Mouse (Mus musculus) cortical plate, adult 2 months (tissue): ENCODE data around the gene Rnase10. TPM values are rescaled to one million over a fixed set of nuclear protein-coding genes. Genes with fewer than 3 reads are reported as not detected.
"Not testable (repeated sequence)": the region's sequence is repeated elsewhere in the genome, so short reads cannot be mapped to it uniquely, and the experiment has no call there.

Experiments used
- H3K27ac ChIP-seq: fragments of 200-500 bp; 2 replicates; pipeline ENCODE4 v1.5.1; 2012; ENCODE audit warnings: low read length, control low read depth, inconsistent platforms; ENCODE audit not compliant: insufficient read depth
- H3K4me1 ChIP-seq: fragments of 200-500 bp; 2 replicates; pipeline ENCODE4 v1.6.1; 2011; ENCODE audit warnings: low read length; ENCODE audit not compliant: control insufficient read depth, insufficient read depth
- H3K4me3 ChIP-seq: fragments of 200-500 bp; 2 replicates; pipeline ENCODE4 v1.5.1; 2011; ENCODE audit warnings: mild to moderate bottlenecking, low read length, control low read depth; ENCODE audit not compliant: insufficient read depth
- CTCF ChIP-seq: fragments of 200-500 bp; IDR thresholded peaks from 2 replicates; pipeline ENCODE4 v1.5.1; 2011; ENCODE audit warnings: mild to moderate bottlenecking, control low read depth, low read length; ENCODE audit not compliant: insufficient read depth; ENCODE audit errors: extremely low read depth
- POLR2A ChIP-seq: fragments of 200-500 bp; IDR thresholded peaks from 2 replicates; pipeline ENCODE4 v1.6.1; 2011; ENCODE audit warnings: mild to moderate bottlenecking, low read length, control low read depth; ENCODE audit not compliant: insufficient read depth; ENCODE audit errors: extremely low read depth
- polyA plus RNA-seq: library from polyadenylated mRNA; depleted of rRNA; stranded (reverse); fragments of >200 nt; gene quantifications from 2 replicates; pipeline ENCODE4 v1.2.3, GENCODE M21; 2012

Rnase10 gene
- polyA plus RNA-seq, 1 experiment = 0.19 TPM

DNA sequence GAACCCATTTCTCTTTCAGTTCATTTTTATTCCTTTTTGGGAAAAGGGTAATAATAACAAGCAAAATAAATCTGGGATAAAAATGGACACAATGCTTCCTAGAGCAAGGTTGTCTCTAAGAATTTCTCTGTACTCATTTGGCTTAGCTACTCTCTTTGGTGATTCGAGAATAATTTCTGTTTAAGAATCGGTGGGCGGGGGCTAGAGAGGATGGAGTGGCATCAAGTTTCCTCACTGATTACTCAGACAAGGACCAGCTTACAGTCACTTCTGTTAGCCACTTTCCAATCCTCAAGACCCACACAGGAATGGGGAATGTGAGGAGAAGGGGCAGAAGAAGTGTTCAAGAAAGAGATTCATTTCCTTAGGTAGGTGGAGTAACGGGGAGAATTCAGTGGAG is 1.2 kb downstream of the Rnase10 start:
- Histone ChIP-seq H3K27ac (peak overlapping the region; percentile 15; the same call in 1 of the 2 replicates), H3K4me3 (no peak overlapping the region), H3K4me1 (peaks cover 2% of the 10 kb centered on the region; the same call in 1 of the 2 replicates)
- TF ChIP-seq CTCF = no peak
- no peak for TF ChIP-seq POLR2A

DNA sequence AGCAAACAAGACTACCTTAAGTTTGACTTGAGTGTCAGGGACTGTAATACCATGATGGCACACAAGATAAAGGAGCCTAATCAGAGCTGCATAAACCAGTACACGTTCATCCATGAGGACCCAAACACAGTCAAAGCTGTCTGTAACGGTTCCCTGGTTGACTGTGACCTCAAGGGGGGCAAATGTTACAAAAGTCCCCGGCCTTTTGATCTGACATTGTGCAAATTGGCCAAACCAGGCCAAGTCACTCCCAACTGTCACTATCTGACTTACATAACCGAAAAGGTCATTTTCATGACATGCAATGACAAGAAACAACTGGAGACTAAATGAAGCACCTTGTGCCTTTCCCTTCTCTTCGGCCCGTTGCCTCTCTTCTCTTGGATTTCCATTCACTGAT is 2.0 kb downstream of the Rnase10 start:
- no peak for TF ChIP-seq POLR2A
- no peak for TF ChIP-seq CTCF
- Histone ChIP-seq H3K4me3 (no peak overlapping the region), H3K27ac (no peak overlapping the region; the same call in 1 of the 2 replicates), H3K4me1 (peaks cover 2% of the 10 kb centered on the region; the same call in 1 of the 2 replicates)

DNA sequence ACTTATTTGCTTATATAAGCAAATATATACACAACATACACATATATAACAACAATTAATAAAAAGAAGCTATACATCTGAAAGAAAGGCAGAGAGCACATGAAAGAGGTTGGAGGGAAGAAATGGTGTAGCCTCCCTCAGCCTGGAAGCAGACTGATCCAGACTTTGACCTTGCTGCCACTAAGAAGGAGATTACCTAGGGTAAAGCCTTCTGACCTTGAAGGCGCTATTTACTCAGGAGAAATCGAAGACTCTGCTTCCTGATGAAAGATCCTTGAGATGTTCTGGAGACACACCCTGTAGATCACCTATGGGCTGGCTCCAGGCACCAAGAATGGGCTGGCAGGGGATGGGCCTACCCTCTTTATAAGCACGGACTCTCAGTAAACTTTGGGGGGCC is 7.2 kb downstream of the Rnase10 start:
- H3K27ac ChIP-seq, H3K4me3 ChIP-seq, H3K4me1 ChIP-seq: not testable (repeated sequence)

DNA sequence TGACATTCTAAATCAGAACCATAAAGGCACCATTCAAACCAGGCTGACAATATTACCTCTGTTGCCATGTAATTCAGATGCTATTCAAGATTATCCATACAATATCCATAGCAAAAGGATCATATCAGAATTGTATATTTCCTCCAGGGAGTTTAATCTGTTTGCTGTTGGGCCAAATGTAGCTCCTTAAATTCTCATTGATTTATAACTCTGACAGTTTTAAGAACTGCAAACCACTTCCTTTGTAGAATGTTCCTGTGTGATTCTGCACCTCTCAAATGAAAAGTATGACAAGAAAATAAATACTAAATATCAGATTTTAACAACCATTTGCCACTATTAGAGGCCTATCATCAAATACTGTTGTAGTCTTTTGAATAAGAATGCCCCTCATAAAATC is 8.2 kb downstream of the Rnase10 start:
- no peak overlapping the region for H3K27ac ChIP-seq
- H3K4me3 ChIP-seq = no peak overlapping the region
- no peak for TF ChIP-seq CTCF
- TF ChIP-seq POLR2A = no peak
- no peaks in the 10 kb centered on the region for H3K4me1 ChIP-seq

DNA sequence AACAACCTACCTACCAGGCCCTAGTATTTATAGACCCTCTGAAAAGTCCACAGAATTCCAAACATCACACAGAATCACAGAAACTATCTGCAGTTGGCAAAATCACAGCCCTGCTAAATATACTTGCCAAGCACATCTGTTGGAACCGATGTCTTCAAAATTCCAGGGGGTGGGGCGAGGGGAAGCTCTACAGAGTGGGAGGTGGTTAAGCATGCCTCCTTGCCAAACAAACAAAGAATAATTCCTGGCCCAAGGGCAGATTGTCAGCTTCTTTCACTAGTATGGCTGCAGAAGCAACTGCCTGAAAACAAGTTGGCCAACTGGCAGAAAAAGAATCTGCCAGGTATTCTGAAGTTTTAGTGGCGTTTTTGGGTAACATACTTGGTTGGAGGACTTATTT is 9.7 kb downstream of the Rnase10 start:
- no peak for TF ChIP-seq POLR2A
- no peak for TF ChIP-seq CTCF
- Histone ChIP-seq H3K4me1 (no peaks in the 10 kb centered on the region), H3K27ac (no peak overlapping the region), H3K4me3 (no peak overlapping the region)

DNA sequence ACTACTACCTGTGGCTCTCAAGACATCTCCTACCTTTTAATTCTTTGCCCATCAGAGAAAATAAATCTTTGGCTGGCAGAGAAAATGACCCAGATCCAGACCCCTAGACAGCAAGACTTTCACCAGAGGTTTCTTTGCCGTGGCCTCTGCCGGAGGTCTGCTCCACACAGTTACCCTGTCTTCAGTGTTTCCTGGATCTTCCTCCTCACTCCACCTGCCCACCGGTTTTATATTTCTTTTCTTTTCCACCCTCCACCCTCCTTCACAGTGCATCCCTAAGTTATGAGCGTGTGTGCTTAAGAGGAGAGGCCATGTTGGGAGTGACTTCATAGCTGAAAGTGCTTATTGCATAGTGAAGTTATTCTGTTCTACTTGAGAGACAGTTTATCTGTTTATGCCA is 15.9 kb downstream of the Rnase10 start:
- no peak for TF ChIP-seq CTCF
- no peak for TF ChIP-seq POLR2A
- Histone ChIP-seq H3K27ac (no peak overlapping the region), H3K4me1 (no peaks in the 10 kb centered on the region), H3K4me3 (no peak overlapping the region)

DNA sequence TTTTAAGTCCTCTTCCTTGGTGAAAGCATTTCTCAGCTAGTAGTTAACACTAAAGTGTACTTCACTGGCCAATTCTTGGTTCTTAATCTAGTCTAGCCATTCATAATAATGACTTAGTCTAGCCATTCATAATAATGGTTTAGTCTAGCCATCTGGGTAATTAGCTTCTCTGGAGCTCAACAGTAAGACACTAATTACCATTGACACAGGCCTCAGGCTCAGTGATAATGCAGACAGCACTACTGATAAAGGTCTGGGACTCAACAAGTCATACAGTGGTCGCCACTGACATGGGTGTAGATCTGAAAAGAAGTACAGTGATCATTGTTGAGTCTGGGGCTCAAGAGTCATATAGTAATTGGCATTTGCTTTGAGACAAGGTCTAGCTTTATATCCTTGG is 17.3 kb downstream of the Rnase10 start:
- no peak overlapping the region for H3K4me3 ChIP-seq
- TF ChIP-seq CTCF = no peak
- TF ChIP-seq POLR2A = no peak
- H3K4me1 ChIP-seq = no peaks in the 10 kb centered on the region
- no peak overlapping the region for H3K27ac ChIP-seq

DNA sequence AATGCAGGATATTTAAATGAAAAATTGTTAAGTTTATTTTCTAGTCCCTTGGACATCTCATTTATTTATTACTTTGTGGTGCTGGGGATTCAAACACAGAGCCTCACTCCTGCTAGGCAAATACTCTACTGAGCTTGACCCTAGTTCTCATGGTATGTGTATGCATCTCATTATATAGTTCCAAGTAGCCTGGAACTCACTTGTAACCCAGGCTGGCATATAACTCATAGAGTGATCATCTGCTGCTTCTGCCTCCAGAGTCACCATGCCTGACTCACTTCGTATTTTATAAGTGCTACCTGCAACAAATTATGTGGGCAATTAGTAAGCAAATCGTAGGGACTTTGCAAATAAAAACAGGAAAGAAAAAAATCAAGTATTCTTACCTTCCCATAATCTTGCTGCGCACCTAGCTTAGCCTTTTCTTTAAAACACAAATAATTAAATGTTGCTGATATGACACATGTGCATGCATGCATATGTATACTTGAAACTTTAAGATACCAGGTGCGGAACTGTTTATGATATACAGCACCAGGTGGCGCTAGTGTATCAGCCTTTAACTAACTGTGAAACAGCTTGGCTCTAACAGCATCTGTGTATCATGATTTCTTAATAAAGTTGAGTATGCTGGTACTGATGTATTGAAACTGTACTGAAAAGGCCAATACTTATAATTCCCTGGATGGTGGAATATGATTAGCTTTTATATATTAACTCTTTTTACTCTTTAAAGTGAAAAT is 19.0 kb downstream of the Rnase10 start:
- H3K27ac ChIP-seq = no peak overlapping the region
- TF ChIP-seq POLR2A = no peak
- peak; percentile 56 for TF ChIP-seq CTCF

DNA sequence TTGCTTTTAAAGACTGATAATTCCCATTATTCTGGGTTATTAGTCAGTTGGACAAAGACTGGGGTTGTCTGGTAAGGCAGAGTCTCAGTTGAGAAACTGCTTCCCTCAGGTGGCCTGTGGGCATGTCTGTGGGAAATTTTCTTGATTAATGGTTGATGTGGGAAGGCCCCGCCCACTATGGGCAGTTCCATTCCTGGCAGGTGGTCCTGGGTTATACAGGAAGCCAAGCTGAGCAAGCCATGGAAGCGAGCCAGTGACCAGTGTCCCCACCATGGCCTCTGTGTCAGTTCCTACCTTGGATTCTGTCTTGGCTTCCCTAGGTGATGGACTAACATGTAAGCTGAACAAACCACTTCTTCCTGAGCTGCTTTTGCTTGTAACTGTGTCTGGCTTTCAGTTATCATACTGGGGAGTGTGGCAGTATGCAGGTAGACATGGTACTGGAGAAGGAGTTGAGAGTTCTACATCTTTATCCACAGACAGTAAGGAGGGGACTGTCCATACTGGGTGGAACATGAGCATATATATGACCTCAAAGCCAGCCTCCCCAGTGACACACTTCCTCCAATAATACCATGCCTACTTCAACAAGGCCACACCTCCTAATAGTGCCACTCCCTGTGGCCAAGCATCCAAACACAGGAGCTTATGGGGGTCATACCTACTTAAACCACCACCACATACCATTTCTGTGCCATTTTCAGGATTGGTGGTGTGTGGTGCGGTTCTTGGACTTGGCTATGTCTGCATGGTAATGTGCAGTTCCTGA is 20.0 kb downstream of the Rnase10 start:
- H3K27ac ChIP-seq = no peak overlapping the region
- TF ChIP-seq POLR2A (no peak), CTCF (no peak)
- H3K4me1 ChIP-seq = no peaks in the 10 kb centered on the region
- H3K4me3 ChIP-seq = no peak overlapping the region

More for the DNA sequence above, 19.0 kb downstream of the Rnase10 start:
- Histone ChIP-seq H3K4me1 (no peaks in the 10 kb centered on the region), H3K4me3 (no peak overlapping the region)

DNA sequence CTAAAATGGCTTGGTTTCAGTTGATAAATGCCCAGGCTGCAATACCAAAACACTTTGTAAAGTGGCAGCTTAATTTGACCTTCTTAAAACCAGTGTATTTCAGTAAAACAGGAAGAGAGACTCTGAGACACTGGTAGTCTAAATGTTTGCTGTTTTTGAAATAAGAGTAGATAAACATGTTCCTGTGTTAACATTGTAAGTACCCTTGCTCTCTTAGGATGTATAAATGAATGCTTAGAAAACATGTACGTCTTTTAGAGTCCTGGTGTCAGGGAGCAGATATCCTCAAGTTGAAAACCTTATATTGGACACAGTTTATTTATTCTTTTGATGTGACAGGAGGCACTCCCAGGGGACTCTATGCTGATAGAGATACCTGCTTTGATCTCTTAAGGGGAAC is 27.7 kb downstream of the Rnase10 start:
- H3K4me1 ChIP-seq = no peaks in the 10 kb centered on the region
- H3K27ac ChIP-seq = no peak overlapping the region
- H3K4me3 ChIP-seq = no peak overlapping the region
- TF ChIP-seq CTCF = no peak
- TF ChIP-seq POLR2A = no peak
